Mouse (Mus musculus): ENCODE data around the gene Tnfrsf1a. TPM values are rescaled to one million over a fixed set of nuclear protein-coding genes. Genes with fewer than 3 reads are reported as not detected.

Gene Tnfrsf1a
- polyA plus RNA-seq, 1 experiment from 2014 or later, result 13.2 TPM

Other genes starting within 250 kb of the Tnfrsf1a start
- gene Nop2, start 217.5 kb upstream of the Tnfrsf1a start, polyA plus RNA-seq (2015; fragmentation: Nextera tagmentation; extraction: Ambion mirVana), result 54.4 and 55.3 TPM in 2 replicates
- gene Iffo1, start 204.1 kb upstream of the Tnfrsf1a start, polyA plus RNA-seq (2015; fragmentation: Nextera tagmentation; extraction: Ambion mirVana), result 17.3 and 19.3 TPM in 2 replicates
- gene Gapdh, start 182.9 kb upstream of the Tnfrsf1a start, polyA plus RNA-seq (2015; fragmentation: Nextera tagmentation; extraction: Ambion mirVana), result 1,297 and 1,346 TPM in 2 replicates
- gene Ncapd2, start 157.7 kb upstream of the Tnfrsf1a start, polyA plus RNA-seq (2015; fragmentation: Nextera tagmentation; extraction: Ambion mirVana), result 91.4 and 91.6 TPM in 2 replicates
- gene Mrpl51, start 157.6 kb upstream of the Tnfrsf1a start, polyA plus RNA-seq (2015; fragmentation: Nextera tagmentation; extraction: Ambion mirVana), result 137 and 140 TPM in 2 replicates
- gene Vamp1, start 133.8 kb upstream of the Tnfrsf1a start, polyA plus RNA-seq (2015; fragmentation: Nextera tagmentation; extraction: Ambion mirVana), result 5.5 and 7.3 TPM in 2 replicates
- 3.8 and 4.5 TPM in 2 replicates for gene Tapbpl, start 117.5 kb upstream of the Tnfrsf1a start, polyA plus RNA-seq (2015; fragmentation: Nextera tagmentation; extraction: Ambion mirVana)
- gene Cd27, start 112.4 kb upstream of the Tnfrsf1a start, polyA plus RNA-seq (2015; fragmentation: Nextera tagmentation; extraction: Ambion mirVana), result 1.8 TPM in 1 of 2 replicates, not detected in the other
- not detected in 2 replicates for gene Tuba3a, start 63.3 kb upstream of the Tnfrsf1a start, polyA plus RNA-seq (2015; fragmentation: Nextera tagmentation; extraction: Ambion mirVana)
- 10.4 and 11.6 TPM in 2 replicates for gene Ltbr, start 35.5 kb upstream of the Tnfrsf1a start, polyA plus RNA-seq (2015; fragmentation: Nextera tagmentation; extraction: Ambion mirVana)
- 0.34 and 0.39 TPM in 2 replicates for gene Scnn1a, start 28.7 kb upstream of the Tnfrsf1a start, polyA plus RNA-seq (2015; fragmentation: Nextera tagmentation; extraction: Ambion mirVana)
- 0.07 TPM in 1 of 2 replicates, not detected in the other for gene Plekhg6, start 31.4 kb downstream of the Tnfrsf1a start, polyA plus RNA-seq (2015; fragmentation: Nextera tagmentation; extraction: Ambion mirVana)
- 78.4 and 101 TPM in 2 replicates for gene Cd9, start 145.4 kb downstream of the Tnfrsf1a start, polyA plus RNA-seq (2015; fragmentation: Nextera tagmentation; extraction: Ambion mirVana)
- 6.3 and 9.8 TPM in 2 replicates for gene Vwf, start 197.4 kb downstream of the Tnfrsf1a start, polyA plus RNA-seq (2015; fragmentation: Nextera tagmentation; extraction: Ambion mirVana)

Data from forebrain, embryonic 16.5 days (tissue).